Mouse (Mus musculus) hindbrain, postnatal 0 days (tissue): ENCODE measurements around the gene Phf11d. TPM values are rescaled to one million over a fixed set of nuclear protein-coding genes. Genes with fewer than 3 reads are reported as not detected.
"Not testable (repeated sequence)": the region's sequence is repeated elsewhere in the genome, so short reads cannot be mapped to it uniquely, and the experiment has no call there.

ENCODE experiments used
- ATAC-seq: fragments of 200-750 bp; cut with Nextera tagmentation; 2 replicates; pipeline ENCODE4 v1.8.0; 2017; ENCODE audit warnings: mild to moderate bottlenecking, moderate TSS enrichment, moderate library complexity
- DNase-seq: peaks from one replicate; pipeline ENCODE4 v3.0.0-alpha.2; 2015; ENCODE audit warnings: low spot score
- H3K27ac ChIP-seq: fragments of 300-500 bp; sonication (generic); 2 replicates; pipeline ENCODE4 v1.5.1; 2014; ENCODE audit warnings: mild to moderate bottlenecking
- H3K27me3 ChIP-seq: fragments of 300-500 bp; sonication (generic); 2 replicates; pipeline ENCODE4 v1.6.1; 2014; ENCODE audit warnings: low read length, mixed read lengths; ENCODE audit not compliant: insufficient read depth
- H3K36me3 ChIP-seq: fragments of 300-500 bp; sonication (generic); 2 replicates; pipeline ENCODE4 v1.6.1; 2014; ENCODE audit warnings: low read length, mixed read lengths; ENCODE audit not compliant: insufficient read depth
- H3K4me1 ChIP-seq: fragments of 300-500 bp; sonication (generic); 2 replicates; pipeline ENCODE4 v1.6.1; 2014; ENCODE audit warnings: antibody characterized with exemption, low read length, mixed read lengths; ENCODE audit not compliant: insufficient read depth
- H3K4me2 ChIP-seq: fragments of 300-500 bp; sonication (generic); 2 replicates; pipeline ENCODE4 v1.6.1; 2014; ENCODE audit warnings: low read depth, mild to moderate bottlenecking, low read length, moderate library complexity, mixed read lengths
- H3K4me3 ChIP-seq: fragments of 300-500 bp; sonication (generic); 2 replicates; pipeline ENCODE4 v1.5.1; 2014; ENCODE audit warnings: low read length
- H3K9ac ChIP-seq: fragments of 300-500 bp; sonication (generic); replicated peaks from 2 replicates; pipeline ENCODE4 v1.6.1; 2014; ENCODE audit warnings: mild to moderate bottlenecking, low read length, moderate library complexity, mixed read lengths
- H3K9me3 ChIP-seq: fragments of 300-500 bp; sonication (generic); 2 replicates; pipeline ENCODE4 v1.6.1; 2016; ENCODE audit warnings: low read length, mixed read lengths
- CTCF ChIP-seq: IDR thresholded peaks from 2 replicates; pipeline ENCODE4 v1.5.1; 2016; ENCODE audit warnings: antibody characterized with exemption, control low read depth, low read depth
- WGBS: fragments of 180-500 bp; shearing (Covaris S2); extraction: QIAGEN DNeasy Blood & Tissue Kit; methylation state at CpG from one replicate; pipeline ENCODE4 v1.1.7; 2014; 5-methylcytosine and 5-hydroxymethylcytosine counted together
- polyA plus RNA-seq: library from polyadenylated mRNA; unstranded; fragments of >200 nt; fragmentation: Nextera tagmentation; extraction: Ambion mirVana; gene quantifications from 2 replicates; pipeline ENCODE4 v1.2.1, GENCODE M21; 2015
- total RNA-seq: library from RNA; depleted of rRNA; stranded (reverse); fragments of >200 nt; gene quantifications from 2 replicates; pipeline ENCODE4 v1.2.3, GENCODE M21; 2014; rRNA removed

Phf11d gene
- total and polyA plus RNA-seq, 2 experiments from 2014 or later, result 0.25 to 0.89 TPM

DNA sequence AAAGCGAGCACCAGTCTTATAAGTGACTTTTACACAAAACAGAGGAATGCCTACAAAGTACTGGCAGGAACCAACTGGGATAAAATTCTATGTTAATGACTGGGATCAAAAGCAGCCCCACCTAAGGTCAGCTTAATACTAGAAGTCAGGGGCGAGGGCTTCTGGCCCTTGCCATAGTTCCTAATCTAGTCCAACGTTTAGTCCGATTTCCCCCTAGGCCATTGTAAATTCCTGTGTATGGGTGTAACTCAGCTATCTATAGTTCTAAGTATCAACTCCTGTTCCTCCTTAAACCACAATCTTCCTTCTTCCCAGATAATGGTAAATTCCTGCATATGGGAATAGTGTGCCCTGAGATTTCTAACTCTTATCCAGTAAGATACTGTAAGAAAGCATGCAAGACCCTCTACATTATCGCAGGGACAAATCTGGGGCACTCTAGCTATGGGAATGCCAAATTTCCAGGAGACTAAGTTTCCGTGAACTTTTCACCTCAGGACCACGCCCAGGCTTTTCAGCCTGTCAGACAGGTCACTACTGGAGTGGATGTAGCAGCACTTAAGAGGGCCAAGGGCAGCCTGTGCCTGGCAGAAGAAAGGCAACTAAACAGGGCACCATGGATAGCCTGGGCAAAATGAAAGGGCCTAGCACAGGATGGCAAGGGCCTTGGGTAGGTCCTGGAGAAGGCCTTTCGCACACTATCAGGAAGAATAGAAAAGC, 1.3 kb upstream of the Phf11d start:
- no peaks in the 10 kb centered on the region for H3K27me3 ChIP-seq
- H3K36me3 ChIP-seq, result no peaks in the 10 kb centered on the region
- no peaks in the 10 kb centered on the region for H3K9me3 ChIP-seq
- ATAC-seq (no peak), DNase-seq (no peak)
- WGBS, result 88% methylated on average over 8 of the region's 8 CpGs
- no peak overlapping the region for H3K27ac ChIP-seq
- no peak overlapping the region for H3K4me3 ChIP-seq
- no peak overlapping the region for H3K4me2 ChIP-seq
- H3K4me1 ChIP-seq, result no peaks in the 10 kb centered on the region
- no peak for TF ChIP-seq CTCF
- H3K9ac ChIP-seq, result no peak overlapping the region

GRCm38 (mm10) chr14:59341189-59341588, 24.1 kb downstream of the Phf11d start, which contains the start of gene Phf11b:
TSS of gene Phf11b (minus strand) at chr14:59341351.
- H3K4me3 ChIP-seq, H3K27me3 ChIP-seq, H3K9me3 ChIP-seq, DNase-seq, H3K4me1 ChIP-seq, H3K9ac ChIP-seq, ATAC-seq, H3K36me3 ChIP-seq, H3K4me2 ChIP-seq, H3K27ac ChIP-seq: not testable (repeated sequence)
- WGBS, result 60% methylated on average over 1 of the region's 1 CpGs

- 93% methylated on average over 1 of the region's 1 CpGs for WGBS
- no peaks in the 10 kb centered on the region for H3K36me3 ChIP-seq
- no peak for TF ChIP-seq CTCF
- H3K9me3 ChIP-seq, result no peaks in the 10 kb centered on the region
- no peak for ATAC-seq
- DNase-seq, result no peak
- no peaks in the 10 kb centered on the region for H3K27me3 ChIP-seq
- no peak overlapping the region for H3K27ac ChIP-seq
- H3K4me2 ChIP-seq, result no peak overlapping the region
- H3K4me3 ChIP-seq, result no peak overlapping the region
- H3K9ac ChIP-seq, result no peak overlapping the region
- H3K4me1 ChIP-seq, result no peaks in the 10 kb centered on the region
Measured at GRCm38 (mm10) chr14:59339541-59339940, 25.7 kb downstream of the Phf11d start.

- H3K4me2 ChIP-seq, ATAC-seq, H3K9me3 ChIP-seq, H3K9ac ChIP-seq, DNase-seq, H3K27me3 ChIP-seq, H3K36me3 ChIP-seq, H3K4me1 ChIP-seq, H3K4me3 ChIP-seq, H3K27ac ChIP-seq: not testable (repeated sequence)
- 80% methylated on average over 3 of the region's 3 CpGs for WGBS
Measured at GRCm38 (mm10) chr14:59336056-59336455, 29.2 kb downstream of the Phf11d start.

- not testable (repeated sequence) for H3K4me3 ChIP-seq, H3K9ac ChIP-seq, H3K36me3 ChIP-seq, H3K27me3 ChIP-seq, H3K4me2 ChIP-seq, H3K27ac ChIP-seq, H3K4me1 ChIP-seq, ATAC-seq, H3K9me3 ChIP-seq
- WGBS, result 67% methylated on average over 3 of the region's 3 CpGs
- TF ChIP-seq CTCF, result peak; percentile 52
- peak; percentile 39 for DNase-seq
Measured at GRCm38 (mm10) chr14:59330499-59330898, 34.8 kb downstream of the Phf11d start.

DNA sequence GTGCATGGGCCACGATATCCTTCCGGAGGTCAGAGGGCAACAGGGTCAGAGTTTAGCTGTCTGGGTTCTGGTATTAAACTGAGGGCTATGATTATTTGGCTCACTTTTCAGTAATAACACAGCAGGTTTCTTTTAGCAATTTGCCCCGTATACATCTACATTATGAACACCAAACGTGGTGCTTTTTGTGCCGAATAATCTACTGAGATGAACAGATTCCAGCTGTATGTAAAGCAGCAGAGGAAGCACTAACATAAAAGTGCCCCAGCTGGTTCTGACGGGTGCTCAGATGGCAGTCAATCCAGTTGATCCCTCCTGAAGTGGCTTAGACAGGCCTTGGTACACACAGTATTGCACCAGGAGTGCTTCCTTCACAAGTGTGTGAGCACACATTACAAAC, 45.3 kb downstream of the Phf11d start:
- not testable (repeated sequence) for H3K4me2 ChIP-seq, DNase-seq, H3K9ac ChIP-seq, H3K27ac ChIP-seq, ATAC-seq, H3K4me1 ChIP-seq, H3K36me3 ChIP-seq, H3K27me3 ChIP-seq, H3K4me3 ChIP-seq, H3K9me3 ChIP-seq
- 83% methylated on average over 6 of the region's 6 CpGs for WGBS

GRCm38 (mm10) chr14:59319036-59319435, 46.2 kb downstream of the Phf11d start:
- H3K9ac ChIP-seq, H3K36me3 ChIP-seq, ATAC-seq, H3K27ac ChIP-seq, H3K4me2 ChIP-seq, DNase-seq, H3K9me3 ChIP-seq, H3K4me1 ChIP-seq, H3K4me3 ChIP-seq, H3K27me3 ChIP-seq: not testable (repeated sequence)
- 94% methylated on average over 3 of the region's 3 CpGs for WGBS

Other genes with a start within 250 kb of the Phf11d start
- not detected in 2 replicates for gene 1700129C05Rik, start 222.6 kb downstream of the Phf11d start, total RNA-seq
- not detected in 2 replicates for gene 1700129C05Rik, start 222.6 kb downstream of the Phf11d start, polyA plus RNA-seq
- not detected in 2 replicates for gene Gm5142, start 186.7 kb downstream of the Phf11d start, total RNA-seq
- gene Gm5142, start 186.7 kb downstream of the Phf11d start, polyA plus RNA-seq, result not detected in 2 replicates
- 35.3 and 36.6 TPM in 2 replicates for gene Rcbtb1, start 164.3 kb downstream of the Phf11d start, total RNA-seq
- 30.6 and 30.9 TPM in 2 replicates for gene Rcbtb1, start 164.3 kb downstream of the Phf11d start, polyA plus RNA-seq
- not detected in 2 replicates for gene Gm6904, start 105.3 kb downstream of the Phf11d start, total RNA-seq
- gene Gm6904, start 105.3 kb downstream of the Phf11d start, polyA plus RNA-seq, result not detected in 2 replicates
- gene Phf11a, start 67.9 kb downstream of the Phf11d start, total RNA-seq, result not detected in 2 replicates
- gene Phf11a, start 67.9 kb downstream of the Phf11d start, polyA plus RNA-seq, result 0.14 TPM in 1 of 2 replicates, not detected in the other
- 0.72 TPM in 1 of 2 replicates, not detected in the other for gene Phf11b, start 24.1 kb downstream of the Phf11d start, total RNA-seq
- 0.47 and 0.59 TPM in 2 replicates for gene Phf11b, start 24.1 kb downstream of the Phf11d start, polyA plus RNA-seq
- 0.05 and 0.32 TPM in 2 replicates for gene Phf11c, start 29.9 kb upstream of the Phf11d start, total RNA-seq
- 0.06 and 0.11 TPM in 2 replicates for gene Phf11c, start 29.9 kb upstream of the Phf11d start, polyA plus RNA-seq
- gene Setdb2, start 75.4 kb upstream of the Phf11d start, total RNA-seq, result 4.2 and 6.5 TPM in 2 replicates
- 4.4 and 5.6 TPM in 2 replicates for gene Setdb2, start 75.4 kb upstream of the Phf11d start, polyA plus RNA-seq
- 16.9 and 22.1 TPM in 2 replicates for gene Cab39l, start 75.5 kb upstream of the Phf11d start, total RNA-seq
- 32.4 and 35.2 TPM in 2 replicates for gene Cab39l, start 75.5 kb upstream of the Phf11d start, polyA plus RNA-seq
- 5.2 and 49.7 TPM in 2 replicates for gene Cdadc1, start 232.5 kb upstream of the Phf11d start, total RNA-seq
- 36.3 and 38.1 TPM in 2 replicates for gene Cdadc1, start 232.5 kb upstream of the Phf11d start, polyA plus RNA-seq